Mouse (Mus musculus) left cerebral cortex, postnatal 36 days (tissue): ENCODE data around the gene Twsg1. TPM values are rescaled to one million over a fixed set of nuclear protein-coding genes. Genes with fewer than 3 reads are reported as not detected.
"Not testable (repeated sequence)": the region's sequence is repeated elsewhere in the genome, so short reads cannot be mapped to it uniquely, and the experiment has no call there.

Experiments
- DNase-seq, 2 experiments: peaks; one replicate each; pipeline ENCODE4 v3.0.0; 2021 to 2022; ENCODE audit warnings: low spot score in 2 of 2, mixed read lengths in 1 of 2
- intact Hi-C: fragments of 180-260 bp; cut with DNase I; formaldehyde crosslinking; loops from one replicate; pipeline ENCODE4 v1.15.1; 2025
- total RNA-seq, 2 experiments: library from RNA; stranded (reverse); gene quantifications; 2 replicates each; pipeline ENCODE4 v1.2.3; 2021

Gene Twsg1
- total RNA-seq, result 10 to 100 TPM; 23.4 to 24.5 TPM

- peak; percentile 89 to 92 for DNase-seq
- intact Hi-C loops, result loop anchor here (1.0 to 10.0 kb wide), 4 partner anchors 45 to 154 kb away; partner anchors contain the start of genes Ndufv2 and Ralbp1
Observed at GRCm38 (mm10) chr17:65950622-65951404, at the start of gene Twsg1. Twsg1 (minus strand) TSS chr17:65951226.

GRCm38 (mm10) chr17:65988151-65988820 lies 37.3 kb upstream of the Twsg1 start:
- intact Hi-C loops, result no loop called here
- no peak for DNase-seq

GRCm38 (mm10) chr17:65976720-65977119 lies 25.7 kb upstream of the Twsg1 start:
- intact Hi-C loops, DNase-seq: not testable (repeated sequence)

- DNase-seq, result no peak
- intact Hi-C loops, result no loop called here
Observed at GRCm38 (mm10) chr17:65967751-65968150, 16.7 kb upstream of the Twsg1 start.

- intact Hi-C loops, result no loop called here
- DNase-seq, result no peak
Observed at GRCm38 (mm10) chr17:65962263-65962662, 11.2 kb upstream of the Twsg1 start.

GRCm38 (mm10) chr17:65961606-65962136 lies 10.6 kb upstream of the Twsg1 start:
- intact Hi-C loops, result no loop called here
- DNase-seq, result no peak

- intact Hi-C loops, result loop anchor here (10.0 kb wide), 1 partner anchor 146 kb away; the partner anchor contains the start of gene Ndufv2
- no peak for DNase-seq
Observed at GRCm38 (mm10) chr17:65959011-65959410, 8.0 kb upstream of the Twsg1 start.

- no peak for DNase-seq
- intact Hi-C loops, result loop anchor here (10.0 kb wide), 1 partner anchor 146 kb away; the partner anchor contains the start of gene Ndufv2
Observed at GRCm38 (mm10) chr17:65958366-65958765, 7.3 kb upstream of the Twsg1 start.

GRCm38 (mm10) chr17:65957782-65958325 lies 6.8 kb upstream of the Twsg1 start:
- no peak for DNase-seq
- intact Hi-C loops, result loop anchor here (10.0 kb wide), 1 partner anchor 147 kb away; the partner anchor contains the start of gene Ndufv2

- DNase-seq, result no peak
Observed at GRCm38 (mm10) chr17:65956993-65957781, 6.2 kb upstream of the Twsg1 start.

GRCm38 (mm10) chr17:65956140-65956539 lies 5.1 kb upstream of the Twsg1 start:
- no peak for DNase-seq
- intact Hi-C loops, result loop anchor here (10.0 kb wide), 1 partner anchor 149 kb away; the partner anchor contains the start of gene Ndufv2

More at GRCm38 (mm10) chr17:65956993-65957781, 6.2 kb upstream of the Twsg1 start:
- intact Hi-C loops, result loop anchor here (10.0 kb wide), 1 partner anchor 148 kb away; the partner anchor contains the start of gene Ndufv2

GRCm38 (mm10) chr17:65953959-65954358 lies 2.9 kb upstream of the Twsg1 start:
- no peak for DNase-seq
- intact Hi-C loops, result loop anchor here (5.0 to 10.0 kb wide), 3 partner anchors 67 to 151 kb away; partner anchors contain the start of genes Ndufv2 and Ralbp1

- no peak for DNase-seq
- intact Hi-C loops, result loop anchor here (5.0 to 10.0 kb wide), 3 partner anchors 65 to 153 kb away; partner anchors contain the start of genes Ndufv2 and Ralbp1
Observed at GRCm38 (mm10) chr17:65952083-65952482, 1.1 kb upstream of the Twsg1 start.

- intact Hi-C loops, result loop anchor here (1.0 to 10.0 kb wide), 4 partner anchors 44 to 155 kb away; partner anchors contain the start of genes Ndufv2 and Ralbp1
- DNase-seq, result no peak
Observed at GRCm38 (mm10) chr17:65950183-65950582, 843 bp downstream of the Twsg1 start.

- no peak for DNase-seq
- intact Hi-C loops, result no loop called here
Observed at GRCm38 (mm10) chr17:65947307-65947706, 3.7 kb downstream of the Twsg1 start.

- DNase-seq, result no peak
- intact Hi-C loops, result no loop called here
Observed at GRCm38 (mm10) chr17:65945420-65945819, 5.6 kb downstream of the Twsg1 start.

- DNase-seq, result no peak
- intact Hi-C loops, result no loop called here
Observed at GRCm38 (mm10) chr17:65942394-65942793, 8.6 kb downstream of the Twsg1 start.

GRCm38 (mm10) chr17:65941275-65941674 lies 9.8 kb downstream of the Twsg1 start:
- intact Hi-C loops, result no loop called here
- DNase-seq, result no peak

GRCm38 (mm10) chr17:65940221-65940620 lies 10.8 kb downstream of the Twsg1 start:
- DNase-seq, result no peak
- intact Hi-C loops, result no loop called here
